Comparison of ENCODE assay signal across 15 mouse cellular contexts in the genomic region with DNA sequence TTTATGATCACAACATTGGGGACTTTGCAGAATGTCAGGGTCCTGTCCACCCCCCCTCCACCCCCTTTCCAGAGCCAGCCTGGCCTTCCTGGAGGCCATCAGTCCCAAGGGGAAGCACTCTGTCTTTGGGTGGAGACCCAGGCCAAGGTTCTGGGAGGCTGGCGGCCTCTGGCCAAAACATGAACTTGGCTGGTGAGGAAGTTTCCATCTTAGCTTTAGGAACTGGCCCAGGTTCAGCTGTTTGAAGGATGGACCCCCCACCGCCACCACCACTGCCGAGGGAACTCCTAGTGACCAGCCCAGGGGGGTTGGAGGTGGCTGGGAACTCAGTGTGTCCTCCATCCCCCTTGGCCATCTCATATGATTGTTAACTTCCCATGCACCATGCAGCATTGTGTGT. TPM values are rescaled to one million over a fixed set of nuclear protein-coding genes. Genes with fewer than 3 reads are reported as not detected.
DNase-seq lines count a peak whose midpoint lies in the region; ATAC-seq lines count a peak whose summit lies in the region.
"Had no signal": no experiment of that assay in that cellular context is flagged by ENCODE, and none has a peak within 500 bp of the region (broad histone marks: within the 10 kb centered on the region; RNA-seq: fewer than 3 reads in every experiment).

No protein-coding gene starts in this region.

- peak overlapping the region; percentile 89 for H3K27ac ChIP-seq in heart, embryonic 10.5 days
- no peak overlapping the region for H3K27ac ChIP-seq in limb, embryonic 13.5 days
- no peak overlapping the region for H3K27ac ChIP-seq in neural tube, embryonic 13.5 days (replicated peaks)

- DNase-seq in heart, embryonic 10.5 days (ENCODE audit: low spot score), result no peak
- DNase-seq in heart, postnatal 14 days, result no peak
- no peak for DNase-seq in spleen, postnatal 14 days (ENCODE audit: low spot score in 2 of 2)
- DNase-seq: adrenal gland, postnatal 25 days; embryo, embryonic 11 days; heart, postnatal 10 days; kidney, postnatal 14 days; thymus, adult 18-20 months had no signal

- peak overlapping the region; percentile 75 for H3K4me2 ChIP-seq in limb, embryonic 13.5 days (replicated peaks)
- H3K4me2 ChIP-seq in neural tube, embryonic 13.5 days, result peak overlapping the region; percentile 73; the same call in 1 of the 2 replicates

- 68% methylated on average over 3 of the region's 3 CpGs for WGBS in heart, embryonic 10.5 days
- 63% methylated on average over 3 of the region's 3 CpGs for WGBS in limb, embryonic 13.5 days
- 65% methylated on average over 3 of the region's 3 CpGs for WGBS in neural tube, embryonic 13.5 days

- H3K9ac ChIP-seq in limb, embryonic 13.5 days, result no peak overlapping the region
- H3K9ac ChIP-seq in neural tube, embryonic 13.5 days, result no peak overlapping the region

- ATAC-seq in megakaryocyte, adult 5-6 weeks (ENCODE audit: poor library complexity, severe bottlenecking), result no peak
- ATAC-seq in limb, embryonic 13.5 days (ENCODE audit: low FRiP score, low read depth), result no peak
- ATAC-seq in neural tube, embryonic 13.5 days (ENCODE audit: low read depth), result no peak

- no peak overlapping the region for H3K4me3 ChIP-seq in heart, embryonic 10.5 days
- peak overlapping the region; percentile 28 for H3K4me3 ChIP-seq in megakaryocyte, embryonic 14.5 days (replicated peaks)
- H3K4me3 ChIP-seq in limb, embryonic 13.5 days, result no peak overlapping the region
- no peak overlapping the region; the same call in 1 of the 2 replicates for H3K4me3 ChIP-seq in neural tube, embryonic 13.5 days

- H3K36me3 ChIP-seq in heart, embryonic 10.5 days, result no peaks in the 10 kb centered on the region
- H3K36me3 ChIP-seq in megakaryocyte, embryonic 14.5 days (replicated peaks; ENCODE audit: low read length), result no peaks in the 10 kb centered on the region
- no peaks in the 10 kb centered on the region for H3K36me3 ChIP-seq in limb, embryonic 13.5 days
- H3K36me3 ChIP-seq in neural tube, embryonic 13.5 days, result no peaks in the 10 kb centered on the region
- H3K36me3 ChIP-seq: intestine, embryonic 15.5 days had no signal

- peaks cover 49% of the 10 kb centered on the region for H3K4me1 ChIP-seq in heart, embryonic 10.5 days
- H3K4me1 ChIP-seq in megakaryocyte, embryonic 14.5 days, result peaks cover 75% of the 10 kb centered on the region
- peaks cover 55% of the 10 kb centered on the region for H3K4me1 ChIP-seq in limb, embryonic 13.5 days
- peaks cover 36% of the 10 kb centered on the region for H3K4me1 ChIP-seq in neural tube, embryonic 13.5 days (replicated peaks)

- H3K27me3 ChIP-seq in heart, embryonic 10.5 days (ENCODE audit: insufficient read depth, poor library complexity, severe bottlenecking), result peaks cover 49% of the 10 kb centered on the region
- peaks cover 38% of the 10 kb centered on the region for H3K27me3 ChIP-seq in megakaryocyte, embryonic 14.5 days (replicated peaks)
- peaks cover 21% of the 10 kb centered on the region for H3K27me3 ChIP-seq in limb, embryonic 13.5 days
- H3K27me3 ChIP-seq in neural tube, embryonic 13.5 days, result peaks cover 45% of the 10 kb centered on the region

- peaks cover 7% of the 10 kb centered on the region; the same call in 1 of the 2 replicates for H3K9me3 ChIP-seq in heart, embryonic 10.5 days
- H3K9me3 ChIP-seq in megakaryocyte, embryonic 14.5 days, result no peaks in the 10 kb centered on the region
- no peaks in the 10 kb centered on the region for H3K9me3 ChIP-seq in limb, embryonic 13.5 days
- no peaks in the 10 kb centered on the region for H3K9me3 ChIP-seq in neural tube, embryonic 13.5 days
- H3K9me3 ChIP-seq: intestine, embryonic 15.5 days had no signal

- intact Hi-C loops in heart, postnatal 14 days (cut with DNase I), result no loop called here

RNA-seq across cellular contexts. Expression of gene Dus3l, which starts 3.5 kb away (rescaled TPM):
- 39.6 and 41.4 TPM in 2 replicates for polyA plus RNA-seq in heart, embryonic 10.5 days (2016; fragmentation: Nextera tagmentation; extraction: Ambion mirVana)
- total RNA-seq in heart, postnatal 14 days (2021), result 10 to 100 TPM; 19.6 to 21.6 TPM
- polyA plus RNA-seq in megakaryocyte, embryonic 14.5 days (2012; ENCODE audit: insufficient read depth, low replicate concordance), result 29.8 and 33.0 TPM in 2 replicates
- total RNA-seq in megakaryocyte, adult 5-6 weeks (2015), result 8.4 and 8.7 TPM in 2 replicates
- 10.5 and 14.6 TPM in 2 replicates for total RNA-seq in megakaryocyte, adult 5-6 weeks (2017)
- polyA plus RNA-seq in limb, embryonic 13.5 days (2015; fragmentation: Nextera tagmentation; extraction: Ambion mirVana), result 47.7 and 50.5 TPM in 2 replicates
- 61.5 and 64.6 TPM in 2 replicates for polyA plus RNA-seq in neural tube, embryonic 13.5 days (2015; fragmentation: Nextera tagmentation; extraction: Ambion mirVana)

RNA-seq across cellular contexts. Expression of gene Nrtn, which starts 3.7 kb away (rescaled TPM):
- 3.3 and 7.4 TPM in 2 replicates for polyA plus RNA-seq in heart, embryonic 10.5 days (2016; fragmentation: Nextera tagmentation; extraction: Ambion mirVana)
- total RNA-seq in heart, postnatal 14 days (2021), result 10 to 100 TPM; 19.7 to 20.0 TPM
- 2.0 TPM in 1 of 2 replicates, not detected in the other for polyA plus RNA-seq in megakaryocyte, embryonic 14.5 days (2012; ENCODE audit: insufficient read depth, low replicate concordance)
- total RNA-seq in megakaryocyte, adult 5-6 weeks (2015), result not detected in 2 replicates
- total RNA-seq in megakaryocyte, adult 5-6 weeks (2017), result not detected in 2 replicates
- polyA plus RNA-seq in limb, embryonic 13.5 days (2015; fragmentation: Nextera tagmentation; extraction: Ambion mirVana), result 14.1 TPM in 2 replicates
- polyA plus RNA-seq in neural tube, embryonic 13.5 days (2015; fragmentation: Nextera tagmentation; extraction: Ambion mirVana), result 1.1 and 1.7 TPM in 2 replicates
- total RNA-seq: neutrophil, adult 5-6 weeks had no signal
- polyA plus RNA-seq: CD4-positive, CD25-positive, alpha-beta regulatory T cell, adult 4 months had no signal

RNA-seq across cellular contexts. Expression of gene Prr22, which starts 9.0 kb away (rescaled TPM):
- polyA plus RNA-seq in heart, embryonic 10.5 days (2016; fragmentation: Nextera tagmentation; extraction: Ambion mirVana), result 1.3 and 2.1 TPM in 2 replicates
- total RNA-seq in heart, postnatal 14 days (2021), result under 1 TPM; 0.48 to 0.49 TPM
- 2.8 and 12.2 TPM in 2 replicates for polyA plus RNA-seq in megakaryocyte, embryonic 14.5 days (2012; ENCODE audit: insufficient read depth, low replicate concordance)
- total RNA-seq in megakaryocyte, adult 5-6 weeks (2015), result 0.32 and 0.85 TPM in 2 replicates
- total RNA-seq in megakaryocyte, adult 5-6 weeks (2017), result not detected in 2 replicates
- polyA plus RNA-seq in limb, embryonic 13.5 days (2015; fragmentation: Nextera tagmentation; extraction: Ambion mirVana), result 1.4 and 1.5 TPM in 2 replicates
- polyA plus RNA-seq in neural tube, embryonic 13.5 days (2015; fragmentation: Nextera tagmentation; extraction: Ambion mirVana), result 0.95 and 1.1 TPM in 2 replicates

RNA-seq across cellular contexts. Expression of gene Vmac, which starts 43.3 kb away (rescaled TPM):
- 10.2 and 12.7 TPM in 2 replicates for polyA plus RNA-seq in heart, embryonic 10.5 days (2016; fragmentation: Nextera tagmentation; extraction: Ambion mirVana)
- 1 to 10 TPM; 5.3 to 7.6 TPM for total RNA-seq in heart, postnatal 14 days (2021)
- 7.9 and 14.9 TPM in 2 replicates for polyA plus RNA-seq in megakaryocyte, embryonic 14.5 days (2012; ENCODE audit: insufficient read depth, low replicate concordance)
- 3.6 and 4.1 TPM in 2 replicates for total RNA-seq in megakaryocyte, adult 5-6 weeks (2015)
- total RNA-seq in megakaryocyte, adult 5-6 weeks (2017), result 2.7 and 2.8 TPM in 2 replicates
- polyA plus RNA-seq in limb, embryonic 13.5 days (2015; fragmentation: Nextera tagmentation; extraction: Ambion mirVana), result 20.2 and 21.3 TPM in 2 replicates
- 16.3 and 17.5 TPM in 2 replicates for polyA plus RNA-seq in neural tube, embryonic 13.5 days (2015; fragmentation: Nextera tagmentation; extraction: Ambion mirVana)

RNA-seq across cellular contexts. Expression of gene Ndufa11, which starts 43.5 kb away (rescaled TPM):
- polyA plus RNA-seq in heart, embryonic 10.5 days (2016; fragmentation: Nextera tagmentation; extraction: Ambion mirVana), result 518 and 632 TPM in 2 replicates
- 100 to 1,000 TPM; 796 to 811 TPM for total RNA-seq in heart, postnatal 14 days (2021)
- 76.9 and 392 TPM in 2 replicates for polyA plus RNA-seq in megakaryocyte, embryonic 14.5 days (2012; ENCODE audit: insufficient read depth, low replicate concordance)
- 108 and 113 TPM in 2 replicates for total RNA-seq in megakaryocyte, adult 5-6 weeks (2015)
- total RNA-seq in megakaryocyte, adult 5-6 weeks (2017), result 77.8 and 92.8 TPM in 2 replicates
- 431 and 434 TPM in 2 replicates for polyA plus RNA-seq in limb, embryonic 13.5 days (2015; fragmentation: Nextera tagmentation; extraction: Ambion mirVana)
- polyA plus RNA-seq in neural tube, embryonic 13.5 days (2015; fragmentation: Nextera tagmentation; extraction: Ambion mirVana), result 542 and 575 TPM in 2 replicates
